Mouse (Mus musculus): Measurements from ENCODE around the gene Fgfr2. TPM values are rescaled to one million over a fixed set of nuclear protein-coding genes. Genes with fewer than 3 reads are reported as not detected.

Fgfr2 gene
- polyA plus RNA-seq, 1 experiment from 2014 or later = 92.0 TPM

DNA sequence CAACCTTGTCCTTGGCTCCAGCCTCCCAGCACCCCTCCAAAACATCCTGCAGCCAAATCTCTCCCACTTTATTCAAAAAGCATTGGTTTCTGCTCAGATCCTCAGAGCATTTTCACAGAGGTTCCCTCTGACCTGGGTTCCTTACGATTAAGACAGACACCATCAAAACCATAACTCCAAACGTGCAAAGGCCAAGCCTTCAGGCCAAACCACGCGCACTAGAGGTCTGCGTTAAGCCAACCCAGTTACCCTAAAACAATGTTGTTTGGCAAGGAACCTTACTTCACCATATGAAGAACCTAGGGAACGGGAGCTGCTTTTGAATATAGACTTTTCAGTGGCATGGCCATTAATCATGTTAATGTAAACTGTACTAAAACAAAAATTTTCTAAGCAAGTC lies 313.4 kb downstream of the Fgfr2 start:
- H3K36me3 ChIP-seq (ENCODE audit: control insufficient read depth, insufficient read depth, low read length) = no peaks in the 10 kb centered on the region
- H3K9ac ChIP-seq (ENCODE audit: low read length) = no peak overlapping the region; the same call in 1 of the 2 replicates
- H3K27me3 ChIP-seq (ENCODE audit: control insufficient read depth, insufficient read depth, low read length) = no peaks in the 10 kb centered on the region
- no peaks in the 10 kb centered on the region for H3K9me3 ChIP-seq (ENCODE audit: control insufficient read depth, low read length)
- peaks cover 65% of the 10 kb centered on the region for H3K4me1 ChIP-seq (ENCODE audit: control insufficient read depth, insufficient read depth, low read length)
- ATAC-seq (ENCODE audit: low FRiP score) = no peak
- H3K27ac ChIP-seq (ENCODE audit: low read depth, low read length) = peak overlapping the region; percentile 67; the same call in 1 of the 2 replicates
- H3K4me3 ChIP-seq (ENCODE audit: low read depth, low read length) = no peak overlapping the region
- peak overlapping the region; percentile 37 for H3K4me2 ChIP-seq
- no peak for DNase-seq (ENCODE audit: low spot score, missing footprints)
- WGBS = 28% methylated on average over 6 of the region's 6 CpGs

DNA sequence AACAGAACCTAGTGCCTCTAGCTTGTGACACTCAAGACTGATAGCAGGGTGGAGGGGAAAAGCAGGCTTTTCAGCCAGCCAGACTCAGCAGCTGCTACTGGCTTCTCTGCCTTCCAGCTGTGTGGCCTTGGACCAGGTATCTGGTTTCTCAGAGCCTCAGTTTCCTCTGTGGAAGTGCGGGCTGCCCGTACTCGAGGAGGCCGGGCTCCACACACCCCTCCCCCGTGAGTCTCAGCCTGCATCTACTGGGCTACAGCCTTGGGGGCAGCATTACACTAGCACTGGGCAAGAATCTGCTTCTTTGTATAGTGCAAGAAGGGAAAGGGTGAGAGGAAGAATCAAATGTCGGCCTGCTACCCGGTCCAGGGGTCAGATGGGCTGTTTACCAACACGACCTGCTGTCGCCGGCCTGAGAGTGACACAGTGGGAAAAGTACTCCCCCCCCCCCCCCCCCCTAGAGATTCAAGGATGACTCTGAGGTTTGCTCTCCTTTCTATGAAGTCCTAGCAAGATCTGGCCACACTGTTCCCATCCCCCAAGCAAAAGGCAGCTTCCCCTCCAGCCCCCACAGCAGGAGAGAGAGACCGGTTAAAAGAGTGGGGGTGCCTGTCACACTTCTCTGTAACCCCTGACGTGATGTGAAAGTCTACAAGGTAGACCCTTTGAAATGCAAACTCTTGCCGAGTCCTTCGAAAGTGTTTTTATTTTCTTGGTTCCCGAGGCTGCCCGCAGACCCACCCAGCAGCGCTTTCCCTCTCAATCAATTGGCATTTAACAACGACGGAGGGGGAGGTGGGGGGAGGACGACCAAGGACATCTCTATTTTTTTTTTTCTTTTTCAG lies 314.1 kb downstream of the Fgfr2 start:
- no peak overlapping the region for H3K4me3 ChIP-seq (ENCODE audit: low read depth, low read length)
- H3K4me2 ChIP-seq = peak overlapping the region; percentile 37
- no peaks in the 10 kb centered on the region for H3K9me3 ChIP-seq (ENCODE audit: control insufficient read depth, low read length)
- WGBS = under 1% methylated on average over 20 of the region's 20 CpGs
- peak overlapping the region; percentile 67 for H3K27ac ChIP-seq (ENCODE audit: low read depth, low read length)
- DNase-seq (ENCODE audit: low spot score, missing footprints) = peak; percentile 95
- peak; percentile 51 for ATAC-seq (ENCODE audit: low FRiP score)
- no peaks in the 10 kb centered on the region for H3K36me3 ChIP-seq (ENCODE audit: control insufficient read depth, insufficient read depth, low read length)
- H3K4me1 ChIP-seq (ENCODE audit: control insufficient read depth, insufficient read depth, low read length) = peaks cover 60% of the 10 kb centered on the region
- peak overlapping the region; percentile 37; the same call in 1 of the 2 replicates for H3K9ac ChIP-seq (ENCODE audit: low read length)
- H3K27me3 ChIP-seq (ENCODE audit: control insufficient read depth, insufficient read depth, low read length) = no peaks in the 10 kb centered on the region

DNA sequence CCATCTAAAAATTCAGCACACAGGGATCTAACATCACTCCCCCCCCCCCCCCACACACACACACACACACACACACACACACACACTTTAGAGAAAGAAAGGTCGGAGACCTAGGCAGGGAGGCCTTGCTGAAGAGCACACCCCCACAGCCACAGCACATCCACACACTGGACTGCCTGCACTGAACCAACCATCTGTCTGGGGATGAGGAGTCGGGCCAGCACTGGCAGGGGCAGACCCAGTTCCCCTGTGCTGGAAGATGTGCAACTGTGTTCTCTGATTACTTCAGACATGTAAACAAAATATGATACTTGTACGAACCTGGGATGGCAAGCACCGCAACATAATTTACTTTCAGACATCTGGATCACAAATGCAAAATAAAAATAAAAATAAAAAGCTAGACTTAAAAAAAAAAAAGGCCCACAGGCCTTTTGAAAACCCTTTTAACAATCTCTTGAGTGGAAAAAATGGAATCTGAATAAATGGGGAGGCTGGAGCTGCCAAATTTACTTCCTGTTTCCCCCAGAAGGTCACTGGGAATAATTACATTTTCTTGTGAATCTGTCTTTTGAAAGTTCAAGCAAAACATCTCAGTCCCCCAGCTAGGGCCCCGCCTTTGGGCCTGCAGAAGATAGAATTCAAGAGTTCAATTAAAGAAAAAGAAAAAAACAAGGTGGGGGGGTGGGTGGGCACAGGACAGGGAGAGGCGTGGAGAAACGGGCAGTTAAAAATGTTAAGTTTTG lies 314.9 kb downstream of the Fgfr2 start:
- DNase-seq (ENCODE audit: low spot score, missing footprints) = peak; percentile 91
- H3K27ac ChIP-seq (ENCODE audit: low read depth, low read length) = peak overlapping the region; percentile 67
- no peak overlapping the region for H3K4me3 ChIP-seq (ENCODE audit: low read depth, low read length)
- H3K36me3 ChIP-seq (ENCODE audit: control insufficient read depth, insufficient read depth, low read length) = no peaks in the 10 kb centered on the region
- H3K4me1 ChIP-seq (ENCODE audit: control insufficient read depth, insufficient read depth, low read length) = peaks cover 60% of the 10 kb centered on the region
- H3K27me3 ChIP-seq (ENCODE audit: control insufficient read depth, insufficient read depth, low read length) = no peaks in the 10 kb centered on the region
- no peaks in the 10 kb centered on the region for H3K9me3 ChIP-seq (ENCODE audit: control insufficient read depth, low read length)
- H3K4me2 ChIP-seq = peak overlapping the region; percentile 37
- WGBS = 41% methylated on average over 7 of the region's 7 CpGs
- no peak for ATAC-seq (ENCODE audit: low FRiP score)
- peak overlapping the region; percentile 44; the same call in 1 of the 2 replicates for H3K9ac ChIP-seq (ENCODE audit: low read length)

DNA sequence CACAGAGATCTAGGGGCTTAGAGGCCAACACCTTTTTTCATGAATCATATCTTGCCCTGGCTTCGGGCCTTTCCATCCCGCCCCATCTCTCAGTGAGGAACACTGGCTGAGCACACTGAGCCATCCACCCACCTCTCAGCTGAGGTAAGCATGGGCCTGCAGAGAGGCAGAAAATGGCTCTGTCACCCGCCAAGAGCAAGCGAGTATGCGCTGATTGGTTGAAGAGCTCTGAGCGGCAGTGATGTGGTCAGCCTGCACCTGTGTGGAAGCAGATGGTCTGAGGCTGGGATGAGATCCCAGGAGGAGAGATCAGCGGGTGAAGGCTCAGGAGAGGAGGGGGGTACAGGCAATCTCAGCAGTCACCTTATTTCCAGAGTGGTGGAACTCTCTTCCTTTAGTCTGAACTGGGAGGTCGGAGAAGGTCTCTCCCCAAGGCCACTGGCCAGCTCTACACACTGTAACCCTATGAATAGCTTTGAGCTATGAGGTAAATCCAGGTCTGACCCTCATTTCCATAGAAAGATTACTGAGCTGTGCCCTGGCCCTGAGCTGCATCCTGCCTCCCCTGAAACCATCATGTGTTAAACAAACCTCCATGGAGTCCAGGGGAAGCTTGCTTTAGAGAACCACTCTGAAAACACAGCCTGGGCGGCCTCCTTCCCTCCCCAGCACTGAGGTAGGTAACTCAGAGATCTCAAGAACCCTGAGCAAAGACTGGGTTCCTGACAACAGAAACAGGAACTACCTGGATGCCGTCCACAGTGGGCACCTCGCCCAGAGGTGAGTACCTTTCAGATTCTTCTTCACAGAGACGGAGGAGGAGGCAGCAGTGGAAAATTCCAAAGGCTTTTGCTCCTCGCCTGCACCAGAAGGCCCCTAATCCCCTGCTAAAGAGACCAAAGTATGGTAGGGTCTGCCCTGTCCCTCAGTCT lies 316.0 kb downstream of the Fgfr2 start:
- H3K4me3 ChIP-seq (ENCODE audit: low read depth, low read length) = no peak overlapping the region
- H3K9ac ChIP-seq (ENCODE audit: low read length) = peak overlapping the region; percentile 44; the same call in 1 of the 2 replicates
- H3K4me2 ChIP-seq = peak overlapping the region; percentile 9; the same call in 1 of the 2 replicates
- H3K4me1 ChIP-seq (ENCODE audit: control insufficient read depth, insufficient read depth, low read length) = peaks cover 59% of the 10 kb centered on the region
- 50% methylated on average over 13 of the region's 13 CpGs for WGBS
- H3K27ac ChIP-seq (ENCODE audit: low read depth, low read length) = peak overlapping the region; percentile 65
- H3K36me3 ChIP-seq (ENCODE audit: control insufficient read depth, insufficient read depth, low read length) = no peaks in the 10 kb centered on the region
- H3K27me3 ChIP-seq (ENCODE audit: control insufficient read depth, insufficient read depth, low read length) = no peaks in the 10 kb centered on the region
- ATAC-seq (ENCODE audit: low FRiP score) = no peak; the same call in 1 of the 2 replicates
- H3K9me3 ChIP-seq (ENCODE audit: control insufficient read depth, low read length) = no peaks in the 10 kb centered on the region
- DNase-seq (ENCODE audit: low spot score, missing footprints) = no peak

DNA sequence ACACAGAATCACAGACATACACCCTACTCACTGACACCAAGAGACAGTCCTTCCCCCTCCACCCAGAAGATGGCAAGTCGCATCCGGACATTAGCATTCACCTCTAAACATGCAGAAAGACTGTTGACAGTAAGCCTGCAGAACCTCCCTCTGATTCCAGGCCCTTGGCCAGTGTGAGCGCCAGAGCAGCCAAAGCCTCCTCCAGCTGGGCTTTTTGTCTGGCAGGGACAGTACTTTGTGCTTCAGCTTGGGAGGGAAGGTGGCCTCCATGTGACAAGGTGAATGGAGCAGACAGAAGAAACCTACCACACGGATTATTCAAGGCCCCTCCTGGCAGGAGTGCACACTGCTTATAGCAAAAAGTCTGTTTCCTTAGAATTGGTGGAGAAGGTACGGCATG lies 316.9 kb downstream of the Fgfr2 start:
- Histone ChIP-seq H3K9ac (ENCODE audit: low read length) (no peak overlapping the region), H3K36me3 (ENCODE audit: control insufficient read depth, insufficient read depth, low read length) (no peaks in the 10 kb centered on the region), H3K9me3 (ENCODE audit: control insufficient read depth, low read length) (no peaks in the 10 kb centered on the region), H3K4me1 (ENCODE audit: control insufficient read depth, insufficient read depth, low read length) (peaks cover 50% of the 10 kb centered on the region), H3K4me3 (ENCODE audit: low read depth, low read length) (no peak overlapping the region), H3K4me2 (no peak overlapping the region), H3K27me3 (ENCODE audit: control insufficient read depth, insufficient read depth, low read length) (no peaks in the 10 kb centered on the region), H3K27ac (ENCODE audit: low read depth, low read length) (no peak overlapping the region)
- no peak for DNase-seq (ENCODE audit: low spot score, missing footprints)
- 64% methylated on average over 5 of the region's 5 CpGs for WGBS
- ATAC-seq (ENCODE audit: low FRiP score) = no peak

DNA sequence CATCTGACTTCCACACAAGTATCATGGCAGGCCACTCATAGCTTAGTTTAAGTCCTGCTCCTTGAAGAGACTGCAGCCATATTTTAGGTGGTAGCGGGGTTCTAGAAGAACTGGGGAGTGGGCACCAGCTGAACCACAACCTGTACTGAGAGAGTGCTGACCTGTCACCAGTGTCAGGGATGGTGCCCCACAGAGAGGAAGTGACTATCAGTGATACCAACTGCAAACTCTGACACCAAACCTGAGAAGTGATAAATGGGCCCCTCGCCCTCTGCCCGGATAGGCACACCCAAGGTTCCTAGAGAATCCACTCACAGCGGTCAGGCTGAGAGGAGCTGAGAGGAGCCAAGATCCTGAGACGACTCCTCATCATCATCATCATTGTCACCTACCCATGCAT lies 318.2 kb downstream of the Fgfr2 start:
- ATAC-seq (ENCODE audit: low FRiP score) (no peak), DNase-seq (ENCODE audit: low spot score, missing footprints) (no peak)
- no peak overlapping the region for H3K4me3 ChIP-seq (ENCODE audit: low read depth, low read length)
- WGBS = 90% methylated on average over 5 of the region's 5 CpGs
- no peaks in the 10 kb centered on the region for H3K9me3 ChIP-seq (ENCODE audit: control insufficient read depth, low read length)
- H3K4me2 ChIP-seq = no peak overlapping the region
- peaks cover 41% of the 10 kb centered on the region for H3K4me1 ChIP-seq (ENCODE audit: control insufficient read depth, insufficient read depth, low read length)
- no peaks in the 10 kb centered on the region for H3K36me3 ChIP-seq (ENCODE audit: control insufficient read depth, insufficient read depth, low read length)
- H3K9ac ChIP-seq (ENCODE audit: low read length) = no peak overlapping the region
- no peaks in the 10 kb centered on the region for H3K27me3 ChIP-seq (ENCODE audit: control insufficient read depth, insufficient read depth, low read length)
- no peak overlapping the region for H3K27ac ChIP-seq (ENCODE audit: low read depth, low read length)

DNA sequence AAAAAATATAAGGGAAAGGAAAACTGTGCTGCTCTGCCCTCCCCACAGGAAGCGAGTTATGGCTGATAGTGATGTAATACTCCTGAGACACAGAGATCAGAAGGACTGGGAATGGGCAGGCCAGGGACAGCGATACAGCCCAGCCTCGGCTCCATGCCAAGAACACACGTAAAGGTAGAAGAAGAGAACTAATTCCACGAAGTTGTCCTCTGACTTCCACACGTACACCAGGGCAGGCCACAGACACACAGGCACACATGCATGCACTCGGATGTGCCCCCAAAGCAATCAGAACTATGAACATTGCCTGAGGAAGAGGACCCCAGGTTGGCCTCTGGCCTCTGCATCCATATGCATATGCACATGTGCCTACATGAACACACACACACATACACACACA lies 318.7 kb downstream of the Fgfr2 start:
- Histone ChIP-seq H3K4me2 (no peak overlapping the region), H3K27ac (ENCODE audit: low read depth, low read length) (no peak overlapping the region), H3K9ac (ENCODE audit: low read length) (no peak overlapping the region), H3K4me1 (ENCODE audit: control insufficient read depth, insufficient read depth, low read length) (peaks cover 36% of the 10 kb centered on the region), H3K27me3 (ENCODE audit: control insufficient read depth, insufficient read depth, low read length) (no peaks in the 10 kb centered on the region), H3K9me3 (ENCODE audit: control insufficient read depth, low read length) (no peaks in the 10 kb centered on the region), H3K4me3 (ENCODE audit: low read depth, low read length) (no peak overlapping the region), H3K36me3 (ENCODE audit: control insufficient read depth, insufficient read depth, low read length) (no peaks in the 10 kb centered on the region)
- ATAC-seq (ENCODE audit: low FRiP score) (no peak), DNase-seq (ENCODE audit: low spot score, missing footprints) (no peak)
- WGBS = 90% methylated on average over 7 of the region's 7 CpGs

DNA sequence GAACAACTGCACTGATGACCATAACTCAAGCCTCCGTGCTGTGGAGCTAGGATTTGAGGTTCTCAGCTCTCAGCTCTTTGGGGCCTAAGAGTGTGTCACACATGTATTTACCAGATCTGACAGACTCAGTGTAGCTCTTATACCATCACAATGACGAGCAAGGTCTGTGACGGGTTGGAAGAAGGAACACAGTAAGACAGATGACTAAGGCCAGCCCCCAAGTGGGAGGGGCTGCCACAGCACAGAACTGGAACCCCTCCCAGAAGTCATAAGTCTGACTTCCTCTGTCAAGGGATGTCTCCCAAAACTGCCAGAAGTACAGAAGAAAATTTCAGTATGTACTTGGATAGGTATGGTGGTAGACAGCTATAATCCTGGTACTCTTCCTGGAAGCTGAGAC lies 319.2 kb downstream of the Fgfr2 start:
- Histone ChIP-seq H3K4me1 (ENCODE audit: control insufficient read depth, insufficient read depth, low read length) (peaks cover 31% of the 10 kb centered on the region), H3K36me3 (ENCODE audit: control insufficient read depth, insufficient read depth, low read length) (no peaks in the 10 kb centered on the region), H3K4me2 (no peak overlapping the region), H3K9me3 (ENCODE audit: control insufficient read depth, low read length) (no peaks in the 10 kb centered on the region), H3K4me3 (ENCODE audit: low read depth, low read length) (no peak overlapping the region), H3K27ac (ENCODE audit: low read depth, low read length) (no peak overlapping the region), H3K9ac (ENCODE audit: low read length) (no peak overlapping the region), H3K27me3 (ENCODE audit: control insufficient read depth, insufficient read depth, low read length) (no peaks in the 10 kb centered on the region)
- DNase-seq (ENCODE audit: low spot score, missing footprints) (no peak), ATAC-seq (ENCODE audit: low FRiP score) (no peak)
- WGBS = 80% methylated on average over 3 of the region's 3 CpGs
